Mouse (Mus musculus): ENCODE measurements around the gene Vmn2r30.

- TF ChIP-seq CTCF (IDR thresholded peaks at IDR 0.05; ENCODE audit: control insufficient read depth, insufficient read depth, low read length) = peak; percentile 85
- TF ChIP-seq POLR2A (IDR thresholded peaks at IDR 0.05; ENCODE audit: borderline replicate concordance, control insufficient read depth, low read depth, low read length) = peak; percentile 43; the same call in 1 of the 2 replicates
Observed at GRCm38 (mm10) chr7:7277966-7278567, 59.3 kb downstream of the Vmn2r30 start, which contains the start of gene Gm45844.
